Mouse (Mus musculus) right cerebral cortex, postnatal 4 days (tissue): ENCODE results near the gene Irak2.

ENCODE experiments used
- DNase-seq: peaks from one replicate; pipeline ENCODE4 v3.0.0-alpha.2; 2022

Gene Irak2

GRCm38 (mm10) chr6:113642605-113643004 is 4.3 kb downstream of the Irak2 start:
- DNase-seq = no peak

GRCm38 (mm10) chr6:113643021-113643420 is 4.8 kb downstream of the Irak2 start:
- no peak for DNase-seq

GRCm38 (mm10) chr6:113643967-113644366 is 5.7 kb downstream of the Irak2 start:
- no peak for DNase-seq

- DNase-seq = no peak
Measured at GRCm38 (mm10) chr6:113644808-113645207, 6.5 kb downstream of the Irak2 start.

- DNase-seq = no peak
Measured at GRCm38 (mm10) chr6:113649346-113650196, 11.3 kb downstream of the Irak2 start.

GRCm38 (mm10) chr6:113650197-113650640 is 12.0 kb downstream of the Irak2 start:
- DNase-seq = no peak

GRCm38 (mm10) chr6:113651626-113652025 is 13.4 kb downstream of the Irak2 start:
- DNase-seq = no peak

- no peak for DNase-seq
Measured at GRCm38 (mm10) chr6:113653551-113653950, 15.3 kb downstream of the Irak2 start.

GRCm38 (mm10) chr6:113654102-113654501 is 15.8 kb downstream of the Irak2 start:
- no peak for DNase-seq

GRCm38 (mm10) chr6:113654753-113655397 is 16.6 kb downstream of the Irak2 start:
- no peak for DNase-seq

- no peak for DNase-seq
Measured at GRCm38 (mm10) chr6:113655475-113655874, 17.2 kb downstream of the Irak2 start.

- no peak for DNase-seq
Measured at GRCm38 (mm10) chr6:113656847-113657246, 18.6 kb downstream of the Irak2 start.

- no peak for DNase-seq
Measured at GRCm38 (mm10) chr6:113658226-113658625, 20.0 kb downstream of the Irak2 start.

- DNase-seq = no peak
Measured at GRCm38 (mm10) chr6:113659648-113660491, 21.6 kb downstream of the Irak2 start.

GRCm38 (mm10) chr6:113660492-113661352 is 22.5 kb downstream of the Irak2 start:
- no peak for DNase-seq

- DNase-seq = peak; percentile 32
Measured at GRCm38 (mm10) chr6:113661353-113662241, 23.3 kb downstream of the Irak2 start.

GRCm38 (mm10) chr6:113662964-113663700 is 24.9 kb downstream of the Irak2 start:
- DNase-seq = no peak

GRCm38 (mm10) chr6:113664305-113664704 is 26.0 kb downstream of the Irak2 start:
- no peak for DNase-seq

GRCm38 (mm10) chr6:113667611-113668122 is 29.4 kb downstream of the Irak2 start:
- DNase-seq = no peak
